Mouse (Mus musculus) embryonic facial prominence, embryonic 12.5 days (tissue): ENCODE measurements at regions not wholly inside any gene's neighbourhood (a gene's known extent, or its start where the extent isn't known, plus 50 kb on each side); places are given as distances from the start of the nearest gene placed in this dataset.

Experiments used
- ATAC-seq: fragments of 200-750 bp; cut with Nextera tagmentation; 2 replicates; pipeline ENCODE4 v1.8.0; 2017; ENCODE audit not compliant: insufficient number of reproducible peaks, insufficient read depth, low FRiP score, low TSS enrichment
- H3K27ac ChIP-seq: fragments of 300-500 bp; sonication (generic); 2 replicates; pipeline ENCODE4 v1.5.1; 2016; ENCODE audit warnings: mild to moderate bottlenecking
- H3K27me3 ChIP-seq: fragments of 300-500 bp; sonication (generic); 2 replicates; pipeline ENCODE4 v1.6.1; 2016; ENCODE audit warnings: mild to moderate bottlenecking, moderate library complexity
- H3K36me3 ChIP-seq: fragments of 300-500 bp; sonication (generic); 2 replicates; pipeline ENCODE4 v1.6.1; 2016; ENCODE audit warnings: mild to moderate bottlenecking
- H3K4me1 ChIP-seq: fragments of 300-500 bp; sonication (generic); 2 replicates; pipeline ENCODE4 v1.6.1; 2016
- H3K4me2 ChIP-seq: fragments of 300-500 bp; sonication (generic); replicated peaks from 2 replicates; pipeline ENCODE4 v1.6.1; 2016; ENCODE audit warnings: mild to moderate bottlenecking, moderate library complexity
- H3K4me3 ChIP-seq: fragments of 300-500 bp; sonication (generic); 2 replicates; pipeline ENCODE4 v1.5.1; 2016; ENCODE audit warnings: mild to moderate bottlenecking
- H3K9ac ChIP-seq: fragments of 300-500 bp; sonication (generic); 2 replicates; pipeline ENCODE4 v1.6.1; 2016; ENCODE audit warnings: mild to moderate bottlenecking, moderate library complexity
- H3K9me3 ChIP-seq: fragments of 300-500 bp; sonication (generic); 2 replicates; pipeline ENCODE4 v1.6.1; 2016; ENCODE audit warnings: mild to moderate bottlenecking, moderate library complexity
- WGBS: fragments of 180-500 bp; shearing (Covaris S2); methylation state at CpG from one replicate; pipeline ENCODE4 v1.1.7; 2016; 5-methylcytosine and 5-hydroxymethylcytosine counted together

- H3K4me1 ChIP-seq: no peaks in the 10 kb centered on the region
- no peak overlapping the region for H3K4me2 ChIP-seq
- no peaks in the 10 kb centered on the region for H3K36me3 ChIP-seq
- H3K9me3 ChIP-seq: no peaks in the 10 kb centered on the region
- no peak for ATAC-seq
- H3K9ac ChIP-seq: no peak overlapping the region
- no peak overlapping the region for H3K27ac ChIP-seq
- WGBS: 39% methylated on average over 1 of the region's 1 CpGs
- no peak overlapping the region for H3K4me3 ChIP-seq
- H3K27me3 ChIP-seq: no peaks in the 10 kb centered on the region
Observed at GRCm38 (mm10) chr9:84295891-84296290, 370.9 kb downstream of the Bckdhb start.

GRCm38 (mm10) chr9:84296456-84296855, 371.5 kb downstream of the Bckdhb start:
- no peaks in the 10 kb centered on the region for H3K36me3 ChIP-seq
- ATAC-seq: no peak
- H3K4me1 ChIP-seq: no peaks in the 10 kb centered on the region
- H3K4me3 ChIP-seq: no peak overlapping the region
- no peak overlapping the region for H3K9ac ChIP-seq
- H3K27ac ChIP-seq: no peak overlapping the region
- WGBS: 81% methylated on average over 3 of the region's 3 CpGs
- H3K27me3 ChIP-seq: no peaks in the 10 kb centered on the region
- no peaks in the 10 kb centered on the region for H3K9me3 ChIP-seq
- H3K4me2 ChIP-seq: no peak overlapping the region

GRCm38 (mm10) chr9:84304398-84304797, 379.5 kb downstream of the Bckdhb start:
- no peak for ATAC-seq
- no peaks in the 10 kb centered on the region for H3K27me3 ChIP-seq
- no peak overlapping the region for H3K9ac ChIP-seq
- no peaks in the 10 kb centered on the region for H3K9me3 ChIP-seq
- no peak overlapping the region for H3K4me3 ChIP-seq
- no peak overlapping the region for H3K27ac ChIP-seq
- H3K36me3 ChIP-seq: no peaks in the 10 kb centered on the region
- no peak overlapping the region for H3K4me2 ChIP-seq
- H3K4me1 ChIP-seq: no peaks in the 10 kb centered on the region
- WGBS: 85% methylated on average over 2 of the region's 2 CpGs

- H3K27me3 ChIP-seq: no peaks in the 10 kb centered on the region
- no peak overlapping the region for H3K4me3 ChIP-seq
- H3K4me1 ChIP-seq: no peaks in the 10 kb centered on the region
- no peaks in the 10 kb centered on the region for H3K9me3 ChIP-seq
- no peak overlapping the region for H3K9ac ChIP-seq
- no peak overlapping the region for H3K27ac ChIP-seq
- WGBS: 86% methylated on average over 2 of the region's 2 CpGs
- no peaks in the 10 kb centered on the region for H3K36me3 ChIP-seq
- H3K4me2 ChIP-seq: no peak overlapping the region
- no peak for ATAC-seq
Observed at GRCm38 (mm10) chr9:84318811-84319210, 393.9 kb downstream of the Bckdhb start.

GRCm38 (mm10) chr9:84319338-84319737, 394.4 kb downstream of the Bckdhb start:
- Histone ChIP-seq H3K27ac (no peak overlapping the region), H3K4me2 (no peak overlapping the region), H3K4me1 (no peaks in the 10 kb centered on the region), H3K9me3 (no peaks in the 10 kb centered on the region), H3K36me3 (no peaks in the 10 kb centered on the region), H3K9ac (no peak overlapping the region), H3K27me3 (no peaks in the 10 kb centered on the region), H3K4me3 (no peak overlapping the region)
- WGBS: 77% methylated on average over 2 of the region's 2 CpGs
- ATAC-seq: no peak

- 69% methylated on average over 2 of the region's 2 CpGs for WGBS
- no peak overlapping the region for H3K4me2 ChIP-seq
- H3K9me3 ChIP-seq: no peaks in the 10 kb centered on the region
- H3K4me3 ChIP-seq: no peak overlapping the region
- no peak overlapping the region for H3K27ac ChIP-seq
- no peaks in the 10 kb centered on the region for H3K4me1 ChIP-seq
- no peak for ATAC-seq
- H3K9ac ChIP-seq: no peak overlapping the region
- no peaks in the 10 kb centered on the region for H3K36me3 ChIP-seq
- no peaks in the 10 kb centered on the region for H3K27me3 ChIP-seq
Observed at GRCm38 (mm10) chr9:84323145-84323544, 398.2 kb downstream of the Bckdhb start.

GRCm38 (mm10) chr9:84331083-84331602, 406.2 kb downstream of the Bckdhb start:
- no peak for ATAC-seq

GRCm38 (mm10) chr9:84343435-84344095, 418.6 kb downstream of the Bckdhb start:
- H3K36me3 ChIP-seq: no peaks in the 10 kb centered on the region
- H3K27me3 ChIP-seq: no peaks in the 10 kb centered on the region
- H3K4me3 ChIP-seq: no peak overlapping the region
- ATAC-seq: peak; percentile 82; the same call in 1 of the 2 replicates
- H3K27ac ChIP-seq: no peak overlapping the region
- H3K4me1 ChIP-seq: no peaks in the 10 kb centered on the region
- WGBS: 19% methylated on average over 7 of the region's 7 CpGs
- no peaks in the 10 kb centered on the region for H3K9me3 ChIP-seq
- H3K9ac ChIP-seq: no peak overlapping the region
- H3K4me2 ChIP-seq: no peak overlapping the region

More at GRCm38 (mm10) chr9:84331083-84331602, 406.2 kb downstream of the Bckdhb start:
- 75% methylated on average over 4 of the region's 4 CpGs for WGBS
- Histone ChIP-seq H3K36me3 (no peaks in the 10 kb centered on the region), H3K4me2 (no peak overlapping the region), H3K9me3 (no peaks in the 10 kb centered on the region), H3K4me1 (no peaks in the 10 kb centered on the region), H3K27me3 (no peaks in the 10 kb centered on the region), H3K27ac (no peak overlapping the region), H3K4me3 (no peak overlapping the region), H3K9ac (no peak overlapping the region)

- Histone ChIP-seq H3K27me3 (no peaks in the 10 kb centered on the region), H3K9me3 (no peaks in the 10 kb centered on the region), H3K27ac (no peak overlapping the region), H3K36me3 (no peaks in the 10 kb centered on the region), H3K4me1 (no peaks in the 10 kb centered on the region), H3K9ac (no peak overlapping the region), H3K4me2 (no peak overlapping the region), H3K4me3 (no peak overlapping the region)
- 49% methylated on average over 2 of the region's 2 CpGs for WGBS
- no peak for ATAC-seq
Observed at GRCm38 (mm10) chr9:84350223-84350622, 425.3 kb downstream of the Bckdhb start.

- H3K4me3 ChIP-seq: no peak overlapping the region
- WGBS: 85% methylated on average over 2 of the region's 2 CpGs
- H3K27me3 ChIP-seq: no peaks in the 10 kb centered on the region
- no peak overlapping the region for H3K27ac ChIP-seq
- no peaks in the 10 kb centered on the region for H3K9me3 ChIP-seq
- H3K4me2 ChIP-seq: no peak overlapping the region
- H3K36me3 ChIP-seq: no peaks in the 10 kb centered on the region
- ATAC-seq: no peak
- H3K9ac ChIP-seq: no peak overlapping the region
- no peaks in the 10 kb centered on the region for H3K4me1 ChIP-seq
Observed at GRCm38 (mm10) chr9:84354409-84354808, 429.5 kb downstream of the Bckdhb start.

- 95% methylated on average over 2 of the region's 2 CpGs for WGBS
- no peaks in the 10 kb centered on the region for H3K4me1 ChIP-seq
- no peaks in the 10 kb centered on the region for H3K27me3 ChIP-seq
- no peaks in the 10 kb centered on the region for H3K36me3 ChIP-seq
- H3K9me3 ChIP-seq: no peaks in the 10 kb centered on the region
- no peak for ATAC-seq
- H3K9ac ChIP-seq: no peak overlapping the region
- no peak overlapping the region for H3K4me3 ChIP-seq
- no peak overlapping the region for H3K4me2 ChIP-seq
- no peak overlapping the region for H3K27ac ChIP-seq
Observed at GRCm38 (mm10) chr9:84356167-84356566, 431.2 kb downstream of the Bckdhb start.

GRCm38 (mm10) chr9:84359879-84360278, 434.9 kb downstream of the Bckdhb start:
- ATAC-seq: no peak
- H3K27ac ChIP-seq: no peak overlapping the region
- no peaks in the 10 kb centered on the region for H3K36me3 ChIP-seq
- no peaks in the 10 kb centered on the region for H3K4me1 ChIP-seq
- H3K4me2 ChIP-seq: no peak overlapping the region
- H3K9ac ChIP-seq: no peak overlapping the region
- H3K9me3 ChIP-seq: no peaks in the 10 kb centered on the region
- no peaks in the 10 kb centered on the region for H3K27me3 ChIP-seq
- H3K4me3 ChIP-seq: no peak overlapping the region
- 56% methylated on average over 3 of the region's 3 CpGs for WGBS
